Mouse (Mus musculus) gastrocnemius, adult 2 months (tissue): ENCODE results near the gene Sf3a1. TPM values are rescaled to one million over a fixed set of nuclear protein-coding genes. Genes with fewer than 3 reads are reported as not detected.

ENCODE experiments used
- DNase-seq: peaks from one replicate; pipeline ENCODE4 v3.0.0; 2022
- H3K27ac ChIP-seq: fragments of 200-600 bp; 2 replicates; pipeline ENCODE4 v1.8.1; 2022; ENCODE audit warnings: mild to moderate bottlenecking
- H3K4me3 ChIP-seq: fragments of 200-600 bp; 2 replicates; pipeline ENCODE4 v1.8.1; 2022; ENCODE audit warnings: mild to moderate bottlenecking, moderate library complexity
- CTCF ChIP-seq: fragments of 200-600 bp; IDR thresholded peaks from 2 replicates; pipeline ENCODE4 v1.8.1; 2022; ENCODE audit warnings: antibody characterized with exemption, mild to moderate bottlenecking, moderate library complexity
- intact Hi-C: fragments of 180-260 bp; cut with DNase I; formaldehyde crosslinking; loops from one replicate; pipeline ENCODE4 v1.15.1; 2025
- total RNA-seq, 2 experiments: library from RNA; stranded (reverse); gene quantifications; 2 replicates each; pipeline ENCODE4 v1.2.3; 2021

Gene Sf3a1
- total RNA-seq, 2 experiments from 2014 or later: 13.9 to 19.6 TPM

- no peak for DNase-seq
- no peak overlapping the region for H3K4me3 ChIP-seq
- peak overlapping the region; percentile 68 for H3K27ac ChIP-seq
- no peak for TF ChIP-seq CTCF
- intact Hi-C loops: no loop called here
Observed at GRCm38 (mm10) chr11:4196636-4197035, 36.5 kb downstream of the Sf3a1 start.

DNA sequence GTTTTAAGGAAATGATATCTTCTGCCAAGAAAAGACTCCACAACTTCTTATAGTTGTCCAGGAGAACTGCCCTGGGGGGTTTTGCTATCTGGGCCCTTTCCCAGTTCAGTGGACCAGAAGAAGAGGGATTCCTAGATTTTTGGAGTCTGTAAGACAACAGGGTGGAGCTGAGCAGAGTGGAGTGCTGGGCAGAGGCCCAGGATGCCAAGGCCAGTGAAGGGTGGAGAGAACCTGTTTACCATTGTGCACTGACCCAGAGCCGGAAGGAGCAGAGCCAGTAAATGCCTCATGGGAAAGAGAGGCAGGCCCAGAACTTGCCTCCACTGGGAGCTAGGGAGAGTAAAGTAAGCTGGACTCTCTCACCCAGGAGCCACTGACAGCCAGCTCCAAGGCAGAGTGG is 37.5 kb downstream of the Sf3a1 start:
- no peak for TF ChIP-seq CTCF
- no peak for DNase-seq
- H3K4me3 ChIP-seq: no peak overlapping the region
- peak overlapping the region; percentile 68 for H3K27ac ChIP-seq
- intact Hi-C loops: no loop called here

- TF ChIP-seq CTCF: no peak
- Histone ChIP-seq H3K27ac (peak overlapping the region; percentile 75), H3K4me3 (no peak overlapping the region)
- no peak for DNase-seq
- intact Hi-C loops: no loop called here
Observed at GRCm38 (mm10) chr11:4201981-4202700, 42.0 kb downstream of the Sf3a1 start.

- Histone ChIP-seq H3K27ac (peak overlapping the region; percentile 75), H3K4me3 (0 out of 2 replicates have a peak overlapping the region, but pooled peaks have one; percentile 0)
- DNase-seq: no peak
- TF ChIP-seq CTCF: no peak
- intact Hi-C loops: no loop called here
Observed at GRCm38 (mm10) chr11:4202995-4203704, 43.0 kb downstream of the Sf3a1 start.

DNA sequence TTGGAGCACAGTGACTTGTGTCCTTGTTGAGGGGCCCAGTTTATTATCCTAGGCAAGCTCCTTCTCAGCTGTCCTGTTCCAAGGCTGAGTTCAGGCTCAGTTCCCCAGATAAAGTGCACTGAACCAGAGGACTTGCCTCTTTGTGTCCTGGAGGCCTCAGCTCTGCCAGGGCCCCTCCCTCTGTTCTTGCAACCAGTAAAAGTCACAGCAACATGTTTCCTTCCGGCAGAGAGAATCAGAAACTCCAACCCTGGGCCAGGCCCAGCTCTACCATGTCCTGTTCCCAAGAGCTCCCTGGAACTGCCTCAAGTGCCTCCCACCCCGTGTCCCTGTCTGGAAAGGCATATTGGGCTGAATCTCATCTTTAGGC is 43.5 kb downstream of the Sf3a1 start:
- intact Hi-C loops: no loop called here
- Histone ChIP-seq H3K4me3 (0 out of 2 replicates have a peak overlapping the region, but pooled peaks have one; percentile 0), H3K27ac (peak overlapping the region; percentile 75)
- no peak for TF ChIP-seq CTCF
- peak; percentile 83 for DNase-seq

- intact Hi-C loops: no loop called here
- no peak for TF ChIP-seq CTCF
- no peak for DNase-seq
- H3K4me3 ChIP-seq: no peak overlapping the region
- H3K27ac ChIP-seq: peak overlapping the region; percentile 59
Observed at GRCm38 (mm10) chr11:4205097-4205655, 45.0 kb downstream of the Sf3a1 start.

GRCm38 (mm10) chr11:4205951-4206350 is 45.8 kb downstream of the Sf3a1 start:
- no peak for TF ChIP-seq CTCF
- H3K4me3 ChIP-seq: no peak overlapping the region
- intact Hi-C loops: no loop called here
- DNase-seq: no peak
- H3K27ac ChIP-seq: peak overlapping the region; percentile 59

- TF ChIP-seq CTCF: no peak
- H3K4me3 ChIP-seq: no peak overlapping the region
- peak overlapping the region; percentile 59; the same call in 1 of the 2 replicates for H3K27ac ChIP-seq
- intact Hi-C loops: no loop called here
- no peak for DNase-seq
Observed at GRCm38 (mm10) chr11:4206563-4206962, 46.4 kb downstream of the Sf3a1 start.

GRCm38 (mm10) chr11:4207655-4208054 is 47.5 kb downstream of the Sf3a1 start:
- H3K4me3 ChIP-seq: no peak overlapping the region
- no peak for DNase-seq
- TF ChIP-seq CTCF: no peak
- intact Hi-C loops: no loop called here
- no peak overlapping the region; the same call in 1 of the 2 replicates for H3K27ac ChIP-seq

DNA sequence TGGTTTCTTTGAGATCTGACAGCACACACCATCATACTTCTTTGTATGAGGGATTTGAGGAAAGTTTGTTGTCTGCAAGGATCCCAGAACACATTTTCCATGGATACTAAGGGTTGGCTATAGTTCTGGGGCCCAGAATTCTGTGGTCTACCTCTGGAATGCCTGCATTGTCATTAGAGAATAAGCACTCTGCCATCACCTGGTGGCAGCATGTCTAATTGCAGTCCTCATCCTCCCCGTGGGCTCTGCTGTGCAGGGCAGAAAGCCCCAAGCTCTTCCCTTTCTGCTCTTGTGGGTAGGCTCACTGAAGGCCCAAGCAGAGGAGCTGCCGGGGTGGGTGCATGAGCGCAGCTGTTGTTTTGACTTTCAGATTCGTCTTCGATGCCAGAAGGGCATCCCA is 49.4 kb downstream of the Sf3a1 start:
- DNase-seq: no peak
- intact Hi-C loops: no loop called here
- H3K4me3 ChIP-seq: no peak overlapping the region
- TF ChIP-seq CTCF: peak; percentile 46
- no peak overlapping the region for H3K27ac ChIP-seq

GRCm38 (mm10) chr11:4210786-4211185 is 50.6 kb downstream of the Sf3a1 start:
- H3K4me3 ChIP-seq: no peak overlapping the region
- no peak for TF ChIP-seq CTCF
- no peak overlapping the region for H3K27ac ChIP-seq
- DNase-seq: no peak
- intact Hi-C loops: loop anchor here (10.0 kb wide), 1 partner anchor 46 kb away; the partner anchor contains the start of genes Ccdc157 and Sf3a1

GRCm38 (mm10) chr11:4213107-4213506 is 53.0 kb downstream of the Sf3a1 start:
- Histone ChIP-seq H3K4me3 (no peak overlapping the region), H3K27ac (no peak overlapping the region)
- intact Hi-C loops: loop anchor here (10.0 kb wide), 1 partner anchor 48 kb away; the partner anchor contains the start of genes Ccdc157 and Sf3a1
- TF ChIP-seq CTCF: no peak
- no peak for DNase-seq

DNA sequence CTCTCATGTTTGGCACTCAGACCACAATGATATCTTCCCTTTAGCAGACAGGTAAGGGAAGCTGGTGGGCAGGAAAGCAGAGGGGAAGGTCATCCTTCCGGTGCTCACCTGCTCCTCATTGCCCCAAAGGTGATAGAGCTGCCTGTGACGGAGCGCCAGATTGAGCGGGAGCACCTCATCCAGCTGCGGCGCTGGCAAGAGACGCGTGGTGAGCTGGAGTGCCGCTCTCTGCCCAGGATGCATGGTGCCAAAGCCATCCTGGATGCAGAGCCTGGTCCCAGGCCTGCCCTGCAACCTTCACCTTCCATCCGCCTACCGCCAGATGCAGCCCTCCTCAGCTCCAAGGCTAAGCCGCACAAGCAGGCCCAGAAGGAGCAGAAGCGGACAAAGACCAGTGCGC is 54.4 kb downstream of the Sf3a1 start:
- TF ChIP-seq CTCF: no peak
- Histone ChIP-seq H3K27ac (0 out of 2 replicates have a peak overlapping the region, but pooled peaks have one; percentile 85), H3K4me3 (no peak overlapping the region)
- intact Hi-C loops: loop anchor here (10.0 kb wide), 1 partner anchor 50 kb away; the partner anchor contains the start of genes Ccdc157 and Sf3a1
- DNase-seq: no peak
